Mouse (Mus musculus): ENCODE results near the gene Rarres2. TPM values are rescaled to one million over a fixed set of nuclear protein-coding genes. Genes with fewer than 3 reads are reported as not detected.

The Rarres2 gene
- polyA plus RNA-seq, 1 experiment, result 87.9 TPM

DNA sequence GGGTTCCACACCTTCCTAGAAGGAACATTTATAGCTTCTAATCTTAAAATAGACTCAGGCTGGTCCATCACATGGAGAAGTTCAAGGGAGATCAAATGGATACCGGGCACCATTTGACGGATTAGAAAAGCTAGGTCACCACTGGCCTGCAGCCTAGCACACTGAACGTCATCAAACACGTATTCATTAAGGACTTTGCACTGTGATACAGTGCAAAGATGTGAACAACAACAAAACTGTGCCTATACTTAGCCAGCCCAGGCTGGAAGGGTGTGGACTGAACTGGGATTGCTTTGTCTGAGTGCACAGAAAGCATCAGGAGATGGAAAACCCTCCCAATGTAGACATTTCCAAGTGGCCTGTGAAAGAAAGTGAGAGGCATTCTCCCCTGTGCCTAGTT is 18.8 kb downstream of the Rarres2 start:
- WGBS, result 54% methylated on average over 4 of the region's 4 CpGs
- no peaks in the 10 kb centered on the region for H3K36me3 ChIP-seq (ENCODE audit: control insufficient read depth, insufficient read depth, low read length)
- peak overlapping the region; percentile 99 for H3K27ac ChIP-seq (ENCODE audit: insufficient read depth, low read depth, low read length)
- no peaks in the 10 kb centered on the region for H3K27me3 ChIP-seq (replicated peaks; ENCODE audit: control insufficient read depth, insufficient read depth, low read length)
- peak overlapping the region; percentile 64; the same call in 1 of the 2 replicates for H3K4me3 ChIP-seq (ENCODE audit: insufficient read depth, low read depth, low read length)
- peak; percentile 20 for DNase-seq
- peaks cover 13% of the 10 kb centered on the region for H3K4me1 ChIP-seq (ENCODE audit: control insufficient read depth, insufficient read depth, low read length)
- TF ChIP-seq CTCF (conservative IDR thresholded peaks at IDR 0.05; ENCODE audit: insufficient read depth, insufficient read length, low read depth, low read length) (no peak), POLR2A (IDR thresholded peaks at IDR 0.05; ENCODE audit: low read depth, low read length) (no peak)

DNA sequence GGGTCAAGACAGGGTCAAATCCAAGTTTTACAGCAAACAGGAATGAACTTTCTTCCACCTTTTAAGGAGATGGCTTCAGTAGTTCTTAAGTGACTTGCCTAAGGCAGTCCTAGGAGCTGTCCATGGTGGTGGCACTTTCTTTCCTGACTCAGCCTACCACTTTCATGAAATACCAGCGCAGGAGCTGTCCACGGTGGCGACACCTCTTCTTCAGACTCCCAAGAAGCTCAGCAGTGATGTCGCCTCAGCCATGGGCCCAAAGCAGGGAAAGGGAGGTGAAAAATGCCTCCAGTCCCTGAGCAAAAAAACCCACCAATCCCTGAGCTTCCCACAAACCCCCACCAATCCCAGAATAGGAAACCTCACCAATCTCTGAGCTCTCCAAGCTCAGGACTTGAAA is 19.7 kb downstream of the Rarres2 start:
- Histone ChIP-seq H3K4me3 (ENCODE audit: insufficient read depth, low read depth, low read length) (no peak overlapping the region), H3K36me3 (ENCODE audit: control insufficient read depth, insufficient read depth, low read length) (no peaks in the 10 kb centered on the region), H3K4me1 (ENCODE audit: control insufficient read depth, insufficient read depth, low read length) (peaks cover 13% of the 10 kb centered on the region), H3K27me3 (replicated peaks; ENCODE audit: control insufficient read depth, insufficient read depth, low read length) (no peaks in the 10 kb centered on the region), H3K27ac (ENCODE audit: insufficient read depth, low read depth, low read length) (no peak overlapping the region)
- peak; percentile 45 for DNase-seq
- WGBS, result 74% methylated on average over 4 of the region's 4 CpGs
- TF ChIP-seq CTCF (conservative IDR thresholded peaks at IDR 0.05; ENCODE audit: insufficient read depth, insufficient read length, low read depth, low read length) (no peak), POLR2A (IDR thresholded peaks at IDR 0.05; ENCODE audit: low read depth, low read length) (no peak)

DNA sequence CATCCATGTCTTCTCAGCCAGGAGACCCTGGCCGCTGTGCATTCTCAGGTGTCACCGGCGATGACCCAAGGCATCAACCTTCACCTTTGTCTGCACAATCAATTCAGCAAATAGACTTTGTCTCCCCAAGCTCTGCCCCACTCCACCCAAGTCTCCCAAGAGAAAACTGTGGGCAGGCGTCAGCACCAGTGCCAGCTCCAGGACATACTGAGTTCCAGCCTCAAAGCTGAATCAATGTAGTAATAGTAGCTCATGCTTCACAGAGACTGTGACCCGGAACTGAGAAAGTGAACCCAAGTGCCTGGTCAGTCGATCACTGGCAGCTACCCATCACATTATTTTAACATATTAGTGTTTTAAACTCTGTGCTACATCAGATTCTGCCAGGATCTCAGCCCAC is 24.3 kb downstream of the Rarres2 start:
- Histone ChIP-seq H3K4me3 (ENCODE audit: insufficient read depth, low read depth, low read length) (no peak overlapping the region), H3K27me3 (replicated peaks; ENCODE audit: control insufficient read depth, insufficient read depth, low read length) (no peaks in the 10 kb centered on the region), H3K4me1 (ENCODE audit: control insufficient read depth, insufficient read depth, low read length) (no peaks in the 10 kb centered on the region), H3K27ac (ENCODE audit: insufficient read depth, low read depth, low read length) (no peak overlapping the region), H3K36me3 (ENCODE audit: control insufficient read depth, insufficient read depth, low read length) (no peaks in the 10 kb centered on the region)
- 76% methylated on average over 6 of the region's 6 CpGs for WGBS
- DNase-seq, result no peak
- TF ChIP-seq POLR2A (IDR thresholded peaks at IDR 0.05; ENCODE audit: low read depth, low read length) (no peak), CTCF (conservative IDR thresholded peaks at IDR 0.05; ENCODE audit: insufficient read depth, insufficient read length, low read depth, low read length) (no peak)

DNA sequence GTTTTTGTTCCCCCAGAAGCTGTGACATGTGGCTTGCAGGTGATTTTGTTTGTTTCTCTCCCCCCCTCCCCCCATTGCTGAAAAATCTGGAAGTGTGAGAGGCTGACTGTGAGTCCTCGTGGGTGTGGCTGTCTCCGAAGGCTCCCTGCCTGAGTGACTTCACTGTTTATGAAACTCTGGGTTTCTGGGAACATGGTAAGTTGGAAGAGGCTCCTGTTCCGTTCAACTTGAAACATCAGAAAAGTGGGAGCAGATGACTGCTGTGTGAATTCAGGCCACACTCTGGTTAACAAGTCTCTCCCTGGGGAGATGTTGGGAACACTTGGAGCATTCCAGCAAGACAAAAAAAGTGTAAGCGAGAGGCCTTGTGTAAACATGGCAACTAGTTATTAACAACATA is 25.7 kb downstream of the Rarres2 start:
- DNase-seq, result no peak
- H3K27me3 ChIP-seq (replicated peaks; ENCODE audit: control insufficient read depth, insufficient read depth, low read length), result no peaks in the 10 kb centered on the region
- no peaks in the 10 kb centered on the region; the same call in 1 of the 2 replicates for H3K4me1 ChIP-seq (ENCODE audit: control insufficient read depth, insufficient read depth, low read length)
- no peak for TF ChIP-seq CTCF (conservative IDR thresholded peaks at IDR 0.05; ENCODE audit: insufficient read depth, insufficient read length, low read depth, low read length)
- no peak for TF ChIP-seq POLR2A (IDR thresholded peaks at IDR 0.05; ENCODE audit: low read depth, low read length)
- no peak overlapping the region for H3K4me3 ChIP-seq (ENCODE audit: insufficient read depth, low read depth, low read length)
- WGBS, result 61% methylated on average over 4 of the region's 4 CpGs
- no peaks in the 10 kb centered on the region for H3K36me3 ChIP-seq (ENCODE audit: control insufficient read depth, insufficient read depth, low read length)
- H3K27ac ChIP-seq (ENCODE audit: insufficient read depth, low read depth, low read length), result no peak overlapping the region

DNA sequence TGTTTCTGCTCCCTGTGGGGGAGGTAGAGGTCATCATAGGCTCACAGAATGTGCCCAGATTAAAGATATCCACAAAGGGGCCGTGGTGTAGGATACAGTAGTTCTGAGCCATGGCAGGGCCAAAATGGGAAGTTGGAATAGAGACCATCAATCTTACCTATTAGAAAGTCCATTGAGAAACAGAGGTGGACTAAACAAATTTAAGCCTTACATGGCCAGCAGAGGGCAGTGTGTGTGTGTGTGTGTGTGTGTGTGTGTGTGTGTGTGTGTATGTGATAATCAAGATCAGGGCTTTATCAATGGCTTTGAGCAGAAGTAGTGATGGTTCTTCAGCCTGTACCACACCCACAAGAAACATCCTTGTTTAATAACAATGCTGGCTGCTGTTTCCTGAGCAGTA is 26.3 kb downstream of the Rarres2 start:
- no peaks in the 10 kb centered on the region for H3K27me3 ChIP-seq (replicated peaks; ENCODE audit: control insufficient read depth, insufficient read depth, low read length)
- H3K4me1 ChIP-seq (ENCODE audit: control insufficient read depth, insufficient read depth, low read length), result no peaks in the 10 kb centered on the region; the same call in 1 of the 2 replicates
- no peaks in the 10 kb centered on the region for H3K36me3 ChIP-seq (ENCODE audit: control insufficient read depth, insufficient read depth, low read length)
- WGBS, result 37% methylated on average over 1 of the region's 1 CpGs
- peak; percentile 61 for DNase-seq
- no peak overlapping the region for H3K27ac ChIP-seq (ENCODE audit: insufficient read depth, low read depth, low read length)
- TF ChIP-seq POLR2A (IDR thresholded peaks at IDR 0.05; ENCODE audit: low read depth, low read length) (no peak), CTCF (conservative IDR thresholded peaks at IDR 0.05; ENCODE audit: insufficient read depth, insufficient read length, low read depth, low read length) (peak; percentile 45)
- H3K4me3 ChIP-seq (ENCODE audit: insufficient read depth, low read depth, low read length), result no peak overlapping the region

DNA sequence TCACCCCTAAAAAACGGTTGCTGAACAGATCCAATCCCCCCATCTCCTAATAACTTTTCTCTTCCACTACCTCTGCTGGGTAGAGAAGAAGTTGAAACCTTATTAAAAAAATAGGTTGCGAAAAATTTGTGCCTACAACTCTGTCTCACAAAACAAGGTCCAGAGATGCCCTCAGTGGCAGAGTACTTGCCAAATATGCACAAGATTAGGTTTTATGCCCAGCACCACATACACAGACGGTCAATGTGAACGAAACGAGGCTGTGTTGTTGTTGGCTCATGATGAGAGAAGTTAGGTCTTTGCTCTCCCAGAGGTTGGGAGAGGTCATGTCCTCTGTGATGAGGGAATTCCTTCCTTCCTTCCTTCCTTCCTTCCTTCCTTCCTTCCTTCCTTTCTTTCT is 27.3 kb downstream of the Rarres2 start:
- TF ChIP-seq CTCF (conservative IDR thresholded peaks at IDR 0.05; ENCODE audit: insufficient read depth, insufficient read length, low read depth, low read length) (no peak), POLR2A (IDR thresholded peaks at IDR 0.05; ENCODE audit: low read depth, low read length) (no peak)
- no peak for DNase-seq
- H3K4me1 ChIP-seq (ENCODE audit: control insufficient read depth, insufficient read depth, low read length), result no peaks in the 10 kb centered on the region; the same call in 1 of the 2 replicates
- no peaks in the 10 kb centered on the region for H3K27me3 ChIP-seq (replicated peaks; ENCODE audit: control insufficient read depth, insufficient read depth, low read length)
- no peak overlapping the region for H3K27ac ChIP-seq (ENCODE audit: insufficient read depth, low read depth, low read length)
- no peaks in the 10 kb centered on the region for H3K36me3 ChIP-seq (ENCODE audit: control insufficient read depth, insufficient read depth, low read length)
- 64% methylated on average over 5 of the region's 5 CpGs for WGBS
- H3K4me3 ChIP-seq (ENCODE audit: insufficient read depth, low read depth, low read length), result no peak overlapping the region

DNA sequence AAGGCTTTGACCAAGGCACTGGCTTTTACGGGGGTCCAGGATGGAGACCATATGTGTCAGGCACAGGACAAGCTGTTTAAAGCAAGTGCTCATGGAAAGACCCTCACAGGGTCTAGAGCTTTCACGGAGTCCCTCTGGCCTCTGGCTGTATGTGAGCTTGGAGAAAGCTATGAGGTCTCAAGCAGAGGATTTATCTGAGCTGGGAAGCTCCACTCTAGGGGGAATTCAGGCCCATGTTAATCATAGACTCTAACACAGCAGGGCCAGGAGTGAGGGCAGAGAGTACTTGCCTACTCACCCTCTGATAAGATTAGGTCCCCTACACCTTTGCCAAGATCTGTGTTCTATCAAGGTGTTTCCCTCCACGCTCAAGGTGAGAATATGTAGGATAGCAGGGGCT is 30.0 kb downstream of the Rarres2 start:
- Histone ChIP-seq H3K27ac (ENCODE audit: insufficient read depth, low read depth, low read length) (no peak overlapping the region), H3K4me3 (ENCODE audit: insufficient read depth, low read depth, low read length) (no peak overlapping the region), H3K4me1 (ENCODE audit: control insufficient read depth, insufficient read depth, low read length) (no peaks in the 10 kb centered on the region; the same call in 1 of the 2 replicates), H3K27me3 (replicated peaks; ENCODE audit: control insufficient read depth, insufficient read depth, low read length) (no peaks in the 10 kb centered on the region), H3K36me3 (ENCODE audit: control insufficient read depth, insufficient read depth, low read length) (no peaks in the 10 kb centered on the region)
- no peak for TF ChIP-seq CTCF (conservative IDR thresholded peaks at IDR 0.05; ENCODE audit: insufficient read depth, insufficient read length, low read depth, low read length)
- no peak for TF ChIP-seq POLR2A (IDR thresholded peaks at IDR 0.05; ENCODE audit: low read depth, low read length)
- DNase-seq, result no peak
- 89% methylated on average over 3 of the region's 3 CpGs for WGBS
